Mouse (Mus musculus): Measurements from ENCODE around the gene Mrpl36. TPM values are rescaled to one million over a fixed set of nuclear protein-coding genes. Genes with fewer than 3 reads are reported as not detected.

Mrpl36 gene
- 107 and 113 TPM in 2 replicates for polyA plus RNA-seq (2014; fragmentation: Nextera tagmentation; extraction: Ambion mirVana)

- H3K4me2 ChIP-seq (ENCODE audit: low read depth, severe bottlenecking), result peak within 1 kb of the TSS; percentile 68
- H3K27me3 ChIP-seq (ENCODE audit: control insufficient read depth, insufficient read depth, low read length), result no peaks in the 10 kb centered on the region
- 0 out of 2 replicates have a peak within 1 kb of the TSS, but pooled peaks have one; percentile 30 for H3K27ac ChIP-seq (replicated peaks; ENCODE audit: low read depth, low read length)
- peak within 1 kb of the TSS; percentile 61 for H3K9ac ChIP-seq (ENCODE audit: low read length)
- H3K4me3 ChIP-seq (ENCODE audit: low read depth, low read length), result peak within 1 kb of the TSS; percentile 66
- H3K4me1 ChIP-seq (ENCODE audit: control insufficient read depth, insufficient read depth, low read length), result peaks cover 9% of the 10 kb centered on the region; the same call in 1 of the 2 replicates
- 1% methylated on average over 45 of the region's 45 CpGs for WGBS
- peak; percentile 93 for DNase-seq (ENCODE audit: low spot score)
- ATAC-seq (ENCODE audit: insufficient number of reproducible peaks, low FRiP score, low TSS enrichment, low read depth), result peak; percentile 92
- peaks cover 7% of the 10 kb centered on the region; the same call in 1 of the 2 replicates for H3K36me3 ChIP-seq (ENCODE audit: control insufficient read depth, insufficient read depth, low read length)
- H3K9me3 ChIP-seq (ENCODE audit: control insufficient read depth, low read length), result no peaks in the 10 kb centered on the region
These were observed at the start of gene Mrpl36, which contains the start of gene Ndufs6 for GRCm38 (mm10) chr13:73327827-73328698. Gene Mrpl36 (plus strand): TSS chr13:73328513. Gene Ndufs6 (minus strand): TSS chr13:73328542.

GRCm38 (mm10) chr13:73279196-73279595 is 49.1 kb upstream of the Mrpl36 start:
- H3K4me2 ChIP-seq (ENCODE audit: low read depth, severe bottlenecking), result no peak overlapping the region
- no peak overlapping the region for H3K4me3 ChIP-seq (ENCODE audit: low read depth, low read length)
- no peak for ATAC-seq (ENCODE audit: insufficient number of reproducible peaks, low FRiP score, low TSS enrichment, low read depth)
- H3K4me1 ChIP-seq (ENCODE audit: control insufficient read depth, insufficient read depth, low read length), result 0 out of 2 replicates have a peak, but pooled peaks cover 3% of the 10 kb centered on the region
- H3K9ac ChIP-seq (ENCODE audit: low read length), result no peak overlapping the region
- H3K36me3 ChIP-seq (ENCODE audit: control insufficient read depth, insufficient read depth, low read length), result no peaks in the 10 kb centered on the region
- DNase-seq (ENCODE audit: low spot score), result no peak
- no peaks in the 10 kb centered on the region for H3K9me3 ChIP-seq (ENCODE audit: control insufficient read depth, low read length)
- WGBS, result 49% methylated on average over 1 of the region's 1 CpGs
- no peak overlapping the region for H3K27ac ChIP-seq (replicated peaks; ENCODE audit: low read depth, low read length)
- peaks cover 5% of the 10 kb centered on the region for H3K27me3 ChIP-seq (ENCODE audit: control insufficient read depth, insufficient read depth, low read length)

GRCm38 (mm10) chr13:73282407-73282806 is 45.9 kb upstream of the Mrpl36 start:
- ATAC-seq (ENCODE audit: insufficient number of reproducible peaks, low FRiP score, low TSS enrichment, low read depth), result no peak
- WGBS, result 73% methylated on average over 2 of the region's 2 CpGs

GRCm38 (mm10) chr13:73283534-73283933 is 44.8 kb upstream of the Mrpl36 start:
- H3K9ac ChIP-seq (ENCODE audit: low read length), result no peak overlapping the region
- no peak overlapping the region for H3K27ac ChIP-seq (replicated peaks; ENCODE audit: low read depth, low read length)
- no peak for ATAC-seq (ENCODE audit: insufficient number of reproducible peaks, low FRiP score, low TSS enrichment, low read depth)
- H3K9me3 ChIP-seq (ENCODE audit: control insufficient read depth, low read length), result no peaks in the 10 kb centered on the region
- no peaks in the 10 kb centered on the region for H3K36me3 ChIP-seq (ENCODE audit: control insufficient read depth, insufficient read depth, low read length)
- H3K4me3 ChIP-seq (ENCODE audit: low read depth, low read length), result no peak overlapping the region
- WGBS, result 93% methylated on average over 1 of the region's 1 CpGs
- no peaks in the 10 kb centered on the region for H3K27me3 ChIP-seq (ENCODE audit: control insufficient read depth, insufficient read depth, low read length)
- DNase-seq (ENCODE audit: low spot score), result no peak
- H3K4me2 ChIP-seq (ENCODE audit: low read depth, severe bottlenecking), result no peak overlapping the region
- 0 out of 2 replicates have a peak, but pooled peaks cover 3% of the 10 kb centered on the region for H3K4me1 ChIP-seq (ENCODE audit: control insufficient read depth, insufficient read depth, low read length)

More at GRCm38 (mm10) chr13:73282407-73282806, 45.9 kb upstream of the Mrpl36 start:
- no peaks in the 10 kb centered on the region for H3K36me3 ChIP-seq (ENCODE audit: control insufficient read depth, insufficient read depth, low read length)
- DNase-seq (ENCODE audit: low spot score), result no peak
- no peak overlapping the region for H3K27ac ChIP-seq (replicated peaks; ENCODE audit: low read depth, low read length)
- H3K27me3 ChIP-seq (ENCODE audit: control insufficient read depth, insufficient read depth, low read length), result no peaks in the 10 kb centered on the region
- H3K4me1 ChIP-seq (ENCODE audit: control insufficient read depth, insufficient read depth, low read length), result 0 out of 2 replicates have a peak, but pooled peaks cover 3% of the 10 kb centered on the region
- no peak overlapping the region for H3K4me3 ChIP-seq (ENCODE audit: low read depth, low read length)
- no peak overlapping the region for H3K9ac ChIP-seq (ENCODE audit: low read length)
- no peak overlapping the region for H3K4me2 ChIP-seq (ENCODE audit: low read depth, severe bottlenecking)
- no peaks in the 10 kb centered on the region for H3K9me3 ChIP-seq (ENCODE audit: control insufficient read depth, low read length)

GRCm38 (mm10) chr13:73290206-73290605 is 38.1 kb upstream of the Mrpl36 start:
- Histone ChIP-seq H3K9ac (ENCODE audit: low read length) (no peak overlapping the region), H3K4me1 (ENCODE audit: control insufficient read depth, insufficient read depth, low read length) (no peaks in the 10 kb centered on the region), H3K9me3 (ENCODE audit: control insufficient read depth, low read length) (no peaks in the 10 kb centered on the region), H3K4me3 (ENCODE audit: low read depth, low read length) (no peak overlapping the region), H3K36me3 (ENCODE audit: control insufficient read depth, insufficient read depth, low read length) (no peaks in the 10 kb centered on the region), H3K27me3 (ENCODE audit: control insufficient read depth, insufficient read depth, low read length) (no peaks in the 10 kb centered on the region), H3K27ac (replicated peaks; ENCODE audit: low read depth, low read length) (no peak overlapping the region), H3K4me2 (ENCODE audit: low read depth, severe bottlenecking) (no peak overlapping the region)
- 83% methylated on average over 6 of the region's 6 CpGs for WGBS
- ATAC-seq (ENCODE audit: insufficient number of reproducible peaks, low FRiP score, low TSS enrichment, low read depth), result no peak
- DNase-seq (ENCODE audit: low spot score), result no peak

- Histone ChIP-seq H3K4me3 (ENCODE audit: low read depth, low read length) (no peak overlapping the region), H3K27ac (replicated peaks; ENCODE audit: low read depth, low read length) (no peak overlapping the region), H3K9me3 (ENCODE audit: control insufficient read depth, low read length) (no peaks in the 10 kb centered on the region), H3K4me1 (ENCODE audit: control insufficient read depth, insufficient read depth, low read length) (no peaks in the 10 kb centered on the region), H3K36me3 (ENCODE audit: control insufficient read depth, insufficient read depth, low read length) (no peaks in the 10 kb centered on the region), H3K4me2 (ENCODE audit: low read depth, severe bottlenecking) (no peak overlapping the region), H3K27me3 (ENCODE audit: control insufficient read depth, insufficient read depth, low read length) (no peaks in the 10 kb centered on the region), H3K9ac (ENCODE audit: low read length) (no peak overlapping the region)
- ATAC-seq (ENCODE audit: insufficient number of reproducible peaks, low FRiP score, low TSS enrichment, low read depth), result no peak
- DNase-seq (ENCODE audit: low spot score), result no peak
- 29% methylated on average over 2 of the region's 2 CpGs for WGBS
These were observed 37.2 kb upstream of the Mrpl36 start for GRCm38 (mm10) chr13:73291102-73291501.

GRCm38 (mm10) chr13:73298717-73299116 is 29.6 kb upstream of the Mrpl36 start:
- Histone ChIP-seq H3K36me3 (ENCODE audit: control insufficient read depth, insufficient read depth, low read length) (no peaks in the 10 kb centered on the region), H3K4me1 (ENCODE audit: control insufficient read depth, insufficient read depth, low read length) (no peaks in the 10 kb centered on the region), H3K4me3 (ENCODE audit: low read depth, low read length) (no peak overlapping the region), H3K9ac (ENCODE audit: low read length) (no peak overlapping the region), H3K27ac (replicated peaks; ENCODE audit: low read depth, low read length) (no peak overlapping the region), H3K4me2 (ENCODE audit: low read depth, severe bottlenecking) (no peak overlapping the region), H3K27me3 (ENCODE audit: control insufficient read depth, insufficient read depth, low read length) (no peaks in the 10 kb centered on the region), H3K9me3 (ENCODE audit: control insufficient read depth, low read length) (no peaks in the 10 kb centered on the region)
- DNase-seq (ENCODE audit: low spot score) (no peak), ATAC-seq (ENCODE audit: insufficient number of reproducible peaks, low FRiP score, low TSS enrichment, low read depth) (no peak)
- WGBS, result 68% methylated on average over 4 of the region's 4 CpGs

- H3K4me2 ChIP-seq (ENCODE audit: low read depth, severe bottlenecking), result no peak overlapping the region
- no peaks in the 10 kb centered on the region for H3K9me3 ChIP-seq (ENCODE audit: control insufficient read depth, low read length)
- 89% methylated on average over 5 of the region's 5 CpGs for WGBS
- ATAC-seq (ENCODE audit: insufficient number of reproducible peaks, low FRiP score, low TSS enrichment, low read depth) (no peak), DNase-seq (ENCODE audit: low spot score) (no peak)
- H3K27ac ChIP-seq (replicated peaks; ENCODE audit: low read depth, low read length), result no peak overlapping the region
- H3K36me3 ChIP-seq (ENCODE audit: control insufficient read depth, insufficient read depth, low read length), result no peaks in the 10 kb centered on the region
- no peak overlapping the region for H3K4me3 ChIP-seq (ENCODE audit: low read depth, low read length)
- H3K4me1 ChIP-seq (ENCODE audit: control insufficient read depth, insufficient read depth, low read length), result no peaks in the 10 kb centered on the region
- H3K9ac ChIP-seq (ENCODE audit: low read length), result no peak overlapping the region
- H3K27me3 ChIP-seq (ENCODE audit: control insufficient read depth, insufficient read depth, low read length), result no peaks in the 10 kb centered on the region
These were observed 29.0 kb upstream of the Mrpl36 start for GRCm38 (mm10) chr13:73299322-73299721.

Data from limb, embryonic 11.5 days (tissue).